Mouse (Mus musculus): Measurements from ENCODE around the gene Eipr1.
"Not testable (repeated sequence)": the region's sequence is repeated elsewhere in the genome, so short reads cannot be mapped to it uniquely, and the experiment has no call there.

Gene Eipr1

DNA sequence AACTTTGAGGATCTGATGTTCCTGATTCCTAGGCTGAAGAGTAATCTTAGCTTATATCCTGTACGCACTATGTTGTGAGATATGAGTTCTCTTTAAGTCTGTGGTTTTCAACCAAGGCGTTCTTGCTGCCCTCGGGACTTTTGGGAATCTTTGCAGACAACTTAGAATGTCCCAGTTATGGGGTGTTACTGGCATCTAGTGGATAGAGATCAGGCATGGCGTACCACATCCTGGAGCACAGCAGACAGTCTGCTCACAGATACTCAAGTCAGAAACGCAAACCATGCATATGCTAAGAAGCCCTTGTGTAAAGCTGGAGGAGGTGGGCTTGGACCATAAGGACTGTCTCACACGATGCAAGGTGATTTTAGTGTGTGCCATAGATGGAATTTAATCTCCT is 136.1 kb downstream of the Eipr1 start:
- DNase-seq (ENCODE audit: low read depth, low spot score): no peak

DNA sequence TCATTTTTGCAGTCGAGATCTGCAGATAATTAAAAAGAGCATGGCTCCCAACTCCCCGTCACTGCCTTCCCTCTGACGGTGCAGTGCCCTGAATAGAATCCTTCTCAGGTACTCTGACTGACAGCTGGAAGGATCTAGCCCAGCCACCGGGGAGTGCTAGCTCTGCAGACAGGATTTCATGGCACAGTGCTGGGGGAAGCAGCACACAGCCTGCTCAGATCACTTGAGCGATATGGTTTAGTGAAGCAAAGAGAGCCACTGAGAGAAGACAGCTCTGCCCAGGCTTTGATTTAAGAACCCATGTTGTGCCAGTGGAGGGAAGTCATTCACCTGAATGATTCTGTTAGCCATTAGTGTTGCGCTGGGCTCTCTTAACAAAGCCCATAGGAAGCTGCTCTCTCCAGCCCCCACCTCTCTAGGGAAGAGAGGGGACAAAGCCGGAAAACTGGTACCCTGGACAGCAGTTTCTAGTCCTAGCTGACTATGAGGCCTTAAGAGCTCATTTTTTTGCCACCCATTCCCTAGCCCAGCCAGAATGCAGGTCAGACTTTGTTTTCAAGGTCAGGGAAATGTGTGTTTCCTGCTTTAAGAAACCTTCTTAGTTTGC is 137.6 kb downstream of the Eipr1 start:
- no peak for DNase-seq (ENCODE audit: low read depth, low spot score)

DNA sequence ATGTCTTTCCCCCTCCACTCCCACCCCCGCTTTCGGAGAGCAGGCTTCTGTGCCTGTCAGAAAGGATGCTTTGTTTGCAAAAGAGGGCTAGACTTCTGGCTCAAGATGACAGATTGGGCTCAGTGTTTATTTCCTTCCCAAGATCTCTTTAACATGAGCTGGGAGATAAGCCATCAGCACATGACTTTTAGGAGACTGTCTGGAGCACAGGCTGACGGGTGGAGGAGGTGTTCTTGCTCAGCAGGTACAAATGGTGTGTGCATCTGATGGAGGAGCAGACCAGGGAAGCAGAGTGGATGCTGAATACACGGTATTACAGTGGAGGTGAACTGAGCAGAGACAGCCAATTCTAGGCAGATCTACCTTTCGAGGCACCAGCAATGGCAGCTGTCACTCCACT is 139.9 kb downstream of the Eipr1 start:
- no peak for DNase-seq (ENCODE audit: low read depth, low spot score)

DNA sequence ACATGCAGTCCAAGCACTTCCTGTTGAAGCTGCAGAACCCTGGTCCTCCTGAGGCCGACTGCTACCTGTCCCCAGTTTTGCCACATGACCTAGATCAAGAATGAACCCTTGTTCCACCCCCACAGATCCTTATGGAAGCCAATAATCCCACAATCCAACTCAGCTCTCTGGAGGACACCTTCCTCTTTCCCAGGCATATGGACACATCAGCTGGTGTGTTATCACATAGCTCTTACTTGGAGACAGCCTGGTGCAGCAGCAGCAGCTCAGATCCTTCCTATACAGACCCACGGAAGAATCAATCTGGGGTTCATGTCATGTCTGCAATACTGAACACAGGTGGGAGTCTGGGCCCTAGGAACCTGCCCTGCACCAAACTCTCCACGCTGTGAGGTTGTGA is 145.0 kb downstream of the Eipr1 start:
- DNase-seq (ENCODE audit: low read depth, low spot score): no peak

- DNase-seq (ENCODE audit: low read depth, low spot score): no peak
These were observed 146.7 kb downstream of the Eipr1 start for GRCm38 (mm10) chr12:28898307-28898706.

- DNase-seq (ENCODE audit: low read depth, low spot score): no peak
These were observed 148.1 kb downstream of the Eipr1 start for GRCm38 (mm10) chr12:28899696-28900095.

GRCm38 (mm10) chr12:28900341-28900740 is 148.7 kb downstream of the Eipr1 start:
- DNase-seq (ENCODE audit: low read depth, low spot score): no peak

- no peak for DNase-seq (ENCODE audit: low read depth, low spot score)
These were observed 150.5 kb downstream of the Eipr1 start for GRCm38 (mm10) chr12:28902132-28902531.

GRCm38 (mm10) chr12:28903082-28903481 is 151.5 kb downstream of the Eipr1 start:
- no peak for DNase-seq (ENCODE audit: low read depth, low spot score)

DNA sequence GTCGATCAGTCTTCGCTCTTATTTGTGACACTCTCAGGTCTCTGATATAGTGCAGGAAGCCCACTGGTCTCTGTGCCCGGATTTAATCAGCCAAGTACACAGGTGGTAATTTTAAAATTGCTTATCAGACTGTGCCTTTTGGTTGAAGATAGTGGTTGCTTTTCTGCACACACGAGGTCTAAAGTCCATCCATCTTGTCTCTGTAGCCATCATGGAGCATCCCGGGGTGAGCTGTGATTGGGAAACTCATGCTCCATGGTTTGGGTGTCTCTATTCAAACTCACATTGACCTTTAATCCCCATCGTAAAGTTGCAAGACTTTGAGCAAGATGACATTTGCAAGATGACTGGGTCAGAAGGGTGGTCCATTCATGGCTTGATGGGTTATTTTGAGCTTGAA is 153.9 kb downstream of the Eipr1 start:
- no peak for DNase-seq (ENCODE audit: low read depth, low spot score)

GRCm38 (mm10) chr12:28906016-28906415 is 154.4 kb downstream of the Eipr1 start:
- no peak for DNase-seq (ENCODE audit: low read depth, low spot score)

DNA sequence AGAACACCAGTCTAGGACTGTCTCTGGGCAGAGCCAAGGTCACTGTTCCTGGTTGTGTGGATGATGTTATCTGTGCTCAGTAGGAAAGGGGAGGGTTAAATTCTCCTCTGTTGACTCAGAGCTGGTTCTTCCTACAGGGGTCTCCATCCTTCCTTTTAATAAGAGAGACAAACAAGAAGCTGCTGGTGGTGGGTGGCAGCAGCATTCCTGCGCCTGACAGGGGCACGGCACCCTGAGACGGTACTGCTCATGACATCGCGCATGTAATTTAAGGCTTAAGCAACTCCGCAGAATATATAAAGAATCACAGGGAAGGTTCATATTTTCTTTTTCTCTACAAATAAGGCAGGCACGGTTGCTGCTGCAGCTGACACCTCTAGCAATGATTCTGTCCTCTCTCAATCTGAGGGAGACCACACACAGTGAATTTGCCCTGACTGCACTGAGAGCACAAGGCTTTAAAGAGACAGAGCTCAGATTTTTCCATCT is 155.2 kb downstream of the Eipr1 start:
- DNase-seq (ENCODE audit: low read depth, low spot score): no peak

DNA sequence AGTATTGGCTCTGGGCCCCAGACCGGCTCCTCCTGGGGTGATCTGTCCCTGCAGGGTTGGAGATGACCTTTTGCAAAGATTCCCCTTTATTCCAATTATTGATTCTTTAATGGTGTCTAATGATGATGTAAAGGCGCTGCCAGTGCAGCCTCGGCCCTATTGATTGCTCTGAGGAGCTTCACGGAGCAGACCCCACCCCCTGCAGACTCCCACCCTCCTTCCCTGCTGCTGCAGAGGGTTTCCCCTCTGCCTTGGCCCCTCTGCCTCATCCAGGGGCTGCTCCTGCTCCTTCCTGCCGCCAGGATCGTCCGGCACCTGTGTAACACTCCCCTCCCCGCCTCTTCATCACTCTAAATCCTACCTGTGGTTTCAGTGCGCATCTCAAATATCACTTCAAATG is 156.2 kb downstream of the Eipr1 start:
- DNase-seq (ENCODE audit: low read depth, low spot score): no peak

DNA sequence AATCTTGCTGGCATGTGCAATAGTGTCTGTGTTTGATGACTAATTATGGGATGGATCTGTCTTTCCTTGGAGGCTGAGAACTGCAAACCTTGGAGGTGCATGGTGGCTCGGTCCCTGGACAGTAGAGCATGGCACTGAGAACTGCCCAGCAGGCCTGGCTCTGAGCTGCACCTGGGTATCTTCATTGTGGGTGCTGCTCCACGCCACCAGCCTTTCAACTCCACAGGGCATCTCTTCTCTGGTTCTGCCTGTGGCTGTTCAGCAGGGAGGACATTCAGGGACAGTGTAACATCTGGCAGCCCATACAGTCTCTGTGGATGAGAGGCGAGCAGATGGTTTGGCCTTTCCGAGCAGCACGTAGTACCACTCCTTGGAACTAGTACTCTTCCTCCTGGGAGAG is 158.2 kb downstream of the Eipr1 start:
- no peak for DNase-seq (ENCODE audit: low read depth, low spot score)

GRCm38 (mm10) chr12:28910568-28910967 is 159.0 kb downstream of the Eipr1 start:
- no peak for DNase-seq (ENCODE audit: low read depth, low spot score)

GRCm38 (mm10) chr12:28912351-28912936 is 160.8 kb downstream of the Eipr1 start:
- DNase-seq (ENCODE audit: low read depth, low spot score): no peak

DNA sequence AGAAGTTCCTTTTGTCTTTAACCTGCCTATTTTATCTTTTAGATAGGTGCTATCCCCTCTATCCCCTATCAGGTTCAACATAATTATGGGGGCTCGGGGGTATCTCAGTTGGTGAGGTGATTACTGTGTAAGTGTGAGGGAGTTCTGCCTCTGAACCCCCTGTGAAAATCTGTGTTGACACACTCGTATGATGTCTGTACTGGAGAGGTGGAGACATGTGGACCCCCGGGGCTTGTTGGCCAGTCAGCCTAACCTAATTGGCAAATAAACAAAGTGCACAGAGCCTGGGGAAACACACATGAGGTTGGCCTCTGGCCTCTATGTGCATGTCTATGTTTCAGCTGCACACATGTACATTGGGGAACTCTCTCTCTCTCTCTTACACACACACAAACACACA is 161.5 kb downstream of the Eipr1 start:
- no peak for DNase-seq (ENCODE audit: low read depth, low spot score)

DNA sequence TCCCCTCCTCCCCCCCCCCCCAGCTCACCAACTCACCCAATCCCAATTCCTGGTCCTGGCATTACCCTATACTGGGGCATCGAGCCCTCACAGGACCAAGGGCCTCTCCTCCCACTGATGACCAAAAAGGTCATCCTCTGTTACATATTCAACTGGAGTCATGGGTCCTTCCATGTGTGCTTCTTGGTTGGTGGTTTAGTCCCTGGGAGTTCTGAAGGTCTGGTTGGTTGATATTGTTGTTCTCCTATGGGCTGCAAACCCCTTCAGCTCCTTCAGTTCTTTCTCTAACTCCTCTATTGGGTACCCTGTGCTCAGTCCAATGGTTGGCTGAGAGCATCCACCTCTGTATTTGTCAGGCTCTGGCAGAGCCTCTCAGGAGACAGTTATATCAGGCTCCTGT is 162.5 kb downstream of the Eipr1 start:
- DNase-seq (ENCODE audit: low read depth, low spot score): not testable (repeated sequence)
